Mouse (Mus musculus): ENCODE results near the gene Adamtsl2. TPM values are rescaled to one million over a fixed set of nuclear protein-coding genes. Genes with fewer than 3 reads are reported as not detected.

The Adamtsl2 gene
- 4.7 TPM for polyA plus RNA-seq (2014; fragmentation: Illumina TruSeq; extraction: RNeasy Lipid Tissue Mini Kit (QIAGEN cat#74804); ENCODE audit: low read depth, low replicate concordance)

DNA sequence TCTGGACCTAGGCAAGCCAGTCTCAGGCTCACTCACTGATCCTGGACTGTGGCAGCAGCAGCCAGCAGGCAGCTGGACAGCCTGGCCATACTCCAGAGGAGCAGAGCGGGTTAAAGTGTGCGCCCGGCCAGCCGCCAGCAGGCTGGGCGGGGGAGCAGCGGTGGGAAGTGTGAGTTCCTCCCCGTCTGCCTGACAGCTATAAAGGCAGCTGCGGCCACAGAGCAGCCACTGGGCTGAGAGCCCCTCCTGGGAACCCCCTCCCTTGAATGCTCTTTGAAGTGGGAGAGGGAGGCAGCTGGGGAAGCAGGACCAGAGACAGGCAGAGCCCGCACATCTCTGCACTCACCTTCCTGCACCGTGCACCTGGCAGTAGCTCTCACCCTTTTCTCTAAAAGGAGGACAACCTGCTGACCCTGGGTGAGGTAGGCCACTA is at the start of gene Adamtsl2:
TSS of gene Adamtsl2 (plus strand) at position 228 of the 433 bp plus-strand sequence.

GRCm38 (mm10) chr2:27071978-27072377 is 7.2 kb upstream of the Adamtsl2 start, which contains the start of gene Mymk:
Gene Mymk (minus strand): TSS chr2:27072179.

GRCm38 (mm10) chr2:27141950-27142693 is 62.9 kb downstream of the Adamtsl2 start, which contains the start of gene Fam163b:
Gene Fam163b (minus strand): TSS chr2:27142491.

Other genes starting within 250 kb of the Adamtsl2 start
- gene Abo, start 214.4 kb upstream of the Adamtsl2 start, polyA plus RNA-seq (2014; fragmentation: Illumina TruSeq; extraction: RNeasy Lipid Tissue Mini Kit (QIAGEN cat#74804); ENCODE audit: low read depth, low replicate concordance) = 9.1 TPM
- 18.6 TPM for gene Surf6, start 176.5 kb upstream of the Adamtsl2 start, polyA plus RNA-seq (2014; fragmentation: Illumina TruSeq; extraction: RNeasy Lipid Tissue Mini Kit (QIAGEN cat#74804); ENCODE audit: low read depth, low replicate concordance)
- 45.9 TPM for gene Med22, start 168.7 kb upstream of the Adamtsl2 start, polyA plus RNA-seq (2014; fragmentation: Illumina TruSeq; extraction: RNeasy Lipid Tissue Mini Kit (QIAGEN cat#74804); ENCODE audit: low read depth, low replicate concordance)
- 1,138 TPM for gene Rpl7a, start 168.6 kb upstream of the Adamtsl2 start, polyA plus RNA-seq (2014; fragmentation: Illumina TruSeq; extraction: RNeasy Lipid Tissue Mini Kit (QIAGEN cat#74804); ENCODE audit: low read depth, low replicate concordance)
- 33.0 TPM for gene Surf2, start 163.0 kb upstream of the Adamtsl2 start, polyA plus RNA-seq (2014; fragmentation: Illumina TruSeq; extraction: RNeasy Lipid Tissue Mini Kit (QIAGEN cat#74804); ENCODE audit: low read depth, low replicate concordance)
- gene Surf1, start 162.8 kb upstream of the Adamtsl2 start, polyA plus RNA-seq (2014; fragmentation: Illumina TruSeq; extraction: RNeasy Lipid Tissue Mini Kit (QIAGEN cat#74804); ENCODE audit: low read depth, low replicate concordance) = 83.7 TPM
- gene Surf4, start 145.5 kb upstream of the Adamtsl2 start, polyA plus RNA-seq (2014; fragmentation: Illumina TruSeq; extraction: RNeasy Lipid Tissue Mini Kit (QIAGEN cat#74804); ENCODE audit: low read depth, low replicate concordance) = 188 TPM
- gene Stkld1, start 145.3 kb upstream of the Adamtsl2 start, polyA plus RNA-seq (2014; fragmentation: Illumina TruSeq; extraction: RNeasy Lipid Tissue Mini Kit (QIAGEN cat#74804); ENCODE audit: low read depth, low replicate concordance) = 3.1 TPM
- 47.0 TPM for gene Rexo4, start 115.0 kb upstream of the Adamtsl2 start, polyA plus RNA-seq (2014; fragmentation: Illumina TruSeq; extraction: RNeasy Lipid Tissue Mini Kit (QIAGEN cat#74804); ENCODE audit: low read depth, low replicate concordance)
- gene Adamts13, start 106.0 kb upstream of the Adamtsl2 start, polyA plus RNA-seq (2014; fragmentation: Illumina TruSeq; extraction: RNeasy Lipid Tissue Mini Kit (QIAGEN cat#74804); ENCODE audit: low read depth, low replicate concordance) = not detected
- 54.7 TPM for gene Cacfd1, start 69.5 kb upstream of the Adamtsl2 start, polyA plus RNA-seq (2014; fragmentation: Illumina TruSeq; extraction: RNeasy Lipid Tissue Mini Kit (QIAGEN cat#74804); ENCODE audit: low read depth, low replicate concordance)
- gene Slc2a6, start 51.4 kb upstream of the Adamtsl2 start, polyA plus RNA-seq (2014; fragmentation: Illumina TruSeq; extraction: RNeasy Lipid Tissue Mini Kit (QIAGEN cat#74804); ENCODE audit: low read depth, low replicate concordance) = 0.91 TPM
- not detected for gene Mymk, start 7.2 kb upstream of the Adamtsl2 start, polyA plus RNA-seq (2014; fragmentation: Illumina TruSeq; extraction: RNeasy Lipid Tissue Mini Kit (QIAGEN cat#74804); ENCODE audit: low read depth, low replicate concordance)
- gene Fam163b, start 63.1 kb downstream of the Adamtsl2 start, polyA plus RNA-seq (2014; fragmentation: Illumina TruSeq; extraction: RNeasy Lipid Tissue Mini Kit (QIAGEN cat#74804); ENCODE audit: low read depth, low replicate concordance) = 0.12 TPM
- 0.26 TPM for gene Dbh, start 85.9 kb downstream of the Adamtsl2 start, polyA plus RNA-seq (2014; fragmentation: Illumina TruSeq; extraction: RNeasy Lipid Tissue Mini Kit (QIAGEN cat#74804); ENCODE audit: low read depth, low replicate concordance)
- 28.4 TPM for gene Sardh, start 169.0 kb downstream of the Adamtsl2 start, polyA plus RNA-seq (2014; fragmentation: Illumina TruSeq; extraction: RNeasy Lipid Tissue Mini Kit (QIAGEN cat#74804); ENCODE audit: low read depth, low replicate concordance)